Mouse (Mus musculus) cerebellum, postnatal 10 days (tissue): Measurements from ENCODE around the gene Wdr72.

ENCODE experiments used
- DNase-seq, 2 experiments: peaks; one replicate each; pipeline ENCODE4 v3.0.0; 2021; ENCODE audit warnings: mixed read lengths in 2 of 2

Gene Wdr72

DNA sequence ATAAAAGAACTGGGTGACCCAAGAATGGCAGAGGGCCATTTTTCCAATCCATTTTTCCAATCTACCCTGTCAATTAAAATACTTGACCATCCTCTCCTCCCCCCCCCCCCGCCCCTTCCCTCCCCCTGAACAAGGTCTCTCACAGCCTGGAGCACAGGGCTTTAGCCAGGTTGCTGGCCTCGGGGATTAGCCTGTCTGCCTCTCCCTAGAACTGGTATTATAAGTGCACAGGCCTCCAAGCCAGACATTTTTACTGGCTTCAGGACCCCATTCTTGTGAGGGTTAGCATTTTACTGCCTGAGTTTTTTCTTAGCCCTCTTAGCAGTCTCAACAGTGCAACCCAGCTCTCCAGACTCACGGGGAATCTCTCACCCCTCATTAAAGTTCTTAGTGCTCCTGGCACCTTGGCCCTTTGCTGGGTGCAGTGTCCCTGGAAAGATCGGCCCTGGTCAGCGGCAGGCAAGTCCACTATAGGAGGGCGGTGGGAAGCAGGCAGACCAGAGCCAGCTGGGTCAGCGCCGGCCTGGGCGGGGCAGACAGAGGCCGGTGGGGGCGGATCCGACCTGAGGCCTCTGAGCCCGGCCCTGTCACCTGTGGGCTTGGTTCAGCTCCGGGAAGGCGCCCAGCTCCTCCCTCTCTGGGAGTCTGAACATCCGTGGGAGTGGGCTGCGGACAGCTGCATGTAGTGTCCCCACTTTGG, at the start of gene Wdr72:
Gene Wdr72, plus strand, starts transcription at position 596 of the 700 bp plus-strand sequence.
- peak; percentile 9 to 26 for DNase-seq

DNA sequence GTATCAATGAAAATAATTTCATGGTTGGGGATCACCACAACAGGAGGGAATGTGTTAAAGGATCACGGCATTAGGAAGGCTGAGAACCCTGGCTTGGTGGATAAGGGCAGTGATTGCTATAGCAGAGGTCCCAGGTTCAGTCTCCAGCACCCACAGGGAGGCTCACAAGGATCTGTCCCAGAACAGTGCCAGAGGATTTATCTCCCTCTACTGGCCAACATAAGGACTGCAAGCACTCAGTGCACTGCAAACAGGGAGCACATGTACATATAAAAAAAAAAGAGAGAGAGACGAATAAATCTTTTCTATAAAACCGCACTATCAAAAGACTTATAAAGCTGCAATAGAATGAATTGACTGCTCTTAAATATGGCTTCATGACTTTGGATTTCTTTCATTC, 43.9 kb upstream of the Wdr72 start:
- peak; percentile 59 to 69 for DNase-seq

DNA sequence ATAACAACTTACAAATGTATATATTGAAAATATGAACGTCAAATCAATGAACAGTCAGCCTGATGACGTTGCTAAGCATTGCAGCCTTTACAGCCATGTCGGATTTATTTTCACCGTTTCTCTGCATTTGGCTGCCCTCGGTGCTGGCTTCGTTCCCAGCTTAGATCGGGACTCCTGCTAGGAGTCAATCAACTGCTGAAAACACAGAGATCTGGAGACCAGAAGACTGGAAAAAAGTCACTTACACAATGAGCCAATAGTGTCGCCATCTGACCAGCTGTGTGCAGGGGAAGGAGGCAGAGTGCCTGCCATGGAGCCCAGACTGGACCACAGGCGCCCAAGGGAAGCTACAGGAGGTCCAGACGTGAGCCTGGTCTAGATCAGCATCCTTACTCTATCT, 43.4 kb upstream of the Wdr72 start:
- peak; percentile 70 to 79 for DNase-seq

DNA sequence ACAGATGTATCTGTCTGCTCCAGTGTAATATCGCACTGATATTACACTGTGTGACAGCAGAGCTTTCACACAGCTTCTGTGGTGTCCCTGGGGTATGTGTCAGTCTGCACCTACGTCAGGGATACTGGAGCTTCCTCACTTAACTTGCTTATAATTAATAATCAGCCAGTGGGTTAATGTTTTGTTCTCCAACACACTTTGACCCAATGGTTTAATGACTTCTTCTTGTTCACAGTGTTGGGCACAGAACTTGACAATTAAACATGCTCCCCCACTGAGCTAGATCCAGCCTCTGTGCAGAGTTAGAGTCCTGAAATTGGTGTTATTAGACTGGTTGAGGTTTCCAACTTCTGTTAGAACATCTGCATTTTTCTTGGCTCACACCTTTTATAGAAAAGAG, 34.2 kb upstream of the Wdr72 start:
- DNase-seq: no peak

DNA sequence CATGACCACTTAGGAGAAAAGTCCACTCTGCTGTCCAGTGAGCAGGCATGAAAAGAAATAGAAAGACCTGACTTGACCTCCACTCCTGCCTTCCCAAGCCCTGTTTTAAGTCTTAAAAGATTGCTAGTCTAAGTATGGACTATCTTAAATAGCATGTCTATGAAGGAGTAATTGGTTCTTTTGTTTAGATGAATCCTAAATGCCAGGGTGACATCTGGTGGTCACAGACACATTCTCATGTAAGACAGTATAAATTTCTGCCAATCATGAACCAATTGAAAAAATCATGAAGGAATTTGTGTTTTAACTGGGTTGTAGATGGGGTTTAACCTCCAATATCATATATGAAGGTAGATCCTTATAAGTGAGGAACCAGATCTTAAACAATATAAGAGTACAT, 31.7 kb upstream of the Wdr72 start:
- DNase-seq: peak; percentile 47 to 51

DNA sequence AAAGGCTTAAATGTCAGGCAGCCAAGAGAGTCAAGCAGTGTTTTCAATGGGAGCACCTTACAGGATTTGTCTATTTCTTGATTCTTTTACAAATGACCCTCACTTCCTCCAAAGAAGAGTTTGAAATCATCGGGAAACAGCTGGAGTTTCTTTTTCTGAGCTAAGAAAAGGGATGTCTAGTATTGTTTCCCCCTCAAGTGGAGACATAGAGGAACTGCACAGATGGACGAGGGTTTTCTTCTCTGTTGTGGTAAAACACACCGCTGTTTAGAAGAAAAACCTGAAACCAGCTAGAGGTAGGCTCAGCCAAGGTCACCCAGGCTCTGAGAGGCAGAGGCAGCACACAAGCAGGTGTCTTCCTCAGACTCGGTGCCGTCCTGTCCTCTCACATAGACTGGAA, 29.9 kb upstream of the Wdr72 start:
- no peak for DNase-seq

DNA sequence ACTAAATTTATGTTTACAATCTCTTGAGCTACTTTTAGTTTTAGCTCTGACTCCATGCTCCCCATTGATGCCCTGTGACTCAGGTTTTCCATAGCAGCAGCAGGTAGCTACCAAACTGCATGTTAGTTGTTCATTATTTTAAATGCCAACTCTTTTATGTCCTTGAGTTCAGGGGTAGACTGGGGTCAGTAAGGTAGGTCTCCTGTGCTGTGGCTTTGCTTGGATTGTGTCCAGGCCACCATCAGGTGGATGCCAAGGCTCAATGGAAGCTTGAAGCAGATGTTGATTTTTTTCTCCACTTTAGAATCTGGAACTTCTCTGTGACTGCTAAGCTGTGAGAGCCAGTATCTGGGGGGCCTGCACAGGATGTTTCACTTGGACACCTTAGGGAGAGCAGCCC, 8.6 kb upstream of the Wdr72 start:
- no peak for DNase-seq

DNA sequence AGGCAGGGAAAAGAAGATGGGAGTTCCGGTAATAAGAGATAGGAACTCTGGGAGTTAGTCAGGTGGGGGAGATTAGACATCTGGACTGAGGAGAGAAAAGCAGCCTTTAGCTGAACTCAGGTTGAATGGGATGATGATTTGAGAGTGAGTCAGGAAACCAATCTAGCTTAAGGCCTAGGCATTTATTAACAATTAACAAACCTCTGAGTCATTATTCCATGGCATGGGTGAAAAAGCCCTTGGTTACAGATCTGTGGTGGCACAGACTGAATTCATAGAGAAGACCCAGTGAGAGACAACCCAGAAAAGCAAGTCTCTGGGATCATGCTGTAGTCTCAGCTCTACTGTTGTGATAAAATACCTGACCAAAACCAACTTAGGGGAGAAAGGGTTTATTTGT, 7.5 kb upstream of the Wdr72 start:
- no peak for DNase-seq

DNA sequence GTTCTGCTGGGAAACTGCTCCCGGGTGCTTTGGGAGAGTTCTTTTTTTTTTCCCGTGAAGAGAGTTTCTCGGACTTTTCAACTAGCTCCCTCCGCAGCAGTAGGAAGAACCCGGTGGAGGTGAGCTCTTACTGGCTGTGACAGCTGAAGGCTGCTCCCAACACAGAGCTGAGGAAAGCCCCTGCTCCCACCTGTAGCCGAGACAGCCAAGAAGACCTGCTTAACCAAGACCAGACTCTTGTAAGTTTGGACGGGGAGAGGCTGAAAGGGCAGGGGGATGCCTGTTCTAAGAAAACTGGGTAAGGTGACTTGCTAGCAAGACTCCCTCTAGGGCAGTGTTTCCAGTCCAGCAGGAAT, 283 bp downstream of the Wdr72 start:
- no peak for DNase-seq

DNA sequence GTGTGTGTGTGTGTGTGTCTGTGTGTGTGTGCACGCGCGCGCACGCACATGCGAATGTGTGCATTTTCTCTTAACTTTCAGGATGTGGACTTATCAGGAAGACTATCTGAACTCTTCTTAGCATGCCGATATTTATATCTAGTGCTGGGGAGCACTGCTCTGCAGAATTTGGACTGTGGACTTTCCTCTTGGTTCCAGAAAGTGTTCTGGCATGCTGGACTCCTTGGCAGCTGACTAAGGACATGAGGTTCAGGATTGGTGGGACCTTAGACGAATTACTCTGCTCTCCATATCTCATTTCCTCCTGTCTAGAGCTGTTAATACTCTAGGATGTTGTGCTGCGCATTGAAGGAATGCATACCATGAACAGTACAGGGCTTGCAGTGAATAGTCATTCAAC, 2.4 kb downstream of the Wdr72 start:
- DNase-seq: no peak

DNA sequence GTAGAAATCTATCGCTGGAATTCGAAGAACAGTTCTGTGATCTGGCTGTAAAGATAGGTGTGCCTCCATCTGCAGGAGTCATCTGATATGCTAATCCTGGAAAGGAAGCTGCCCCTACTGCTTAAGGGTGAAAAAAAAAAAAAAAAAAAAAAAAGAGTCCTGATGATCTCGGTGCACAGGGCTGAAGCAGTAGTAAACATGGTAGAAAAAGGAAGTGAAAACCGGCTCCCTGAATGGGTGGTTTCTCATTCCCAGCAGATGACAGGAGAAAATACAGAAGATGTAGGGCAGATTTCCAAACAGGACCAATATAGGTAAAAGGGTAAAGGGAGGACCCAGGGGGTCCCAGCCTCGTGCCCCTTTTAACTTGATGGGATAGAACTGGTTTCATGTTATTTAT, 16.1 kb downstream of the Wdr72 start:
- no peak for DNase-seq

DNA sequence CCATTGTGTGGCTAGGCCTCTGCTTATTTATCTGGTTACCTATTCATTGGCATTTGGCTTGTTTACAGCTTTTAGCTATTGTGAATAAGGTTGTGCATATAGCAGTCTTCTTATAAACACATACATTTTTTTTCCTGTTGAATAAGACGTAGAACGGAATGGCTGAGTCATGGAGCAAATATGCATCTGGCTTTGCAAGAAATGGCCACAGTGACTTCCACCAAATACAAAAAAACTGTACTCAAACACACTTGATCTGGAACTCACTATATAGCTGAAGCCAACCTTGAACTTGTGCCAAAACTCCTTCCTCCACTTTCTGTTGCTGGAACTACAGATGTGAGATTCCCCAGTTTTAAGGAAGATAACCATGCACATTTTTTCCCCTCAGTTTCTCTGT, 23.9 kb downstream of the Wdr72 start:
- DNase-seq: no peak

DNA sequence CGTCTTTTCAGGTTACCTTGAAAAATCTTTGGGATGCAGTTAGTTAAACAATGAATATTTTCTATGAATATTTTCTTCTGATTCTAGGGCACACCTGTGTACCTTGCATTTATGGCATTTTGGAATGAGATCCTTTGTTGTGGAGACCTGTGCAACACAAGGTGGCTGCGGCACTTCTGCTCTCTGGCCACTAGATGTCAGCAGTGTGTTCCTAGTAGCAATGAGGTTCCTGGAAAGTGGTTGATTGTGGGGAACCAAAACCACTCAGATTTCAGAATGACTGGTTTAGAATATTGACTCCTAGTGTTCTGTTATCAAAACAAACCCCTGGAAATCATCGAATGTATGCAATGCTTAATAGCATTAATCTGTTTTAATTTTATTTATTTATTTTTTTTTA, 31.7 kb downstream of the Wdr72 start:
- peak; percentile 84 to 92 for DNase-seq

DNA sequence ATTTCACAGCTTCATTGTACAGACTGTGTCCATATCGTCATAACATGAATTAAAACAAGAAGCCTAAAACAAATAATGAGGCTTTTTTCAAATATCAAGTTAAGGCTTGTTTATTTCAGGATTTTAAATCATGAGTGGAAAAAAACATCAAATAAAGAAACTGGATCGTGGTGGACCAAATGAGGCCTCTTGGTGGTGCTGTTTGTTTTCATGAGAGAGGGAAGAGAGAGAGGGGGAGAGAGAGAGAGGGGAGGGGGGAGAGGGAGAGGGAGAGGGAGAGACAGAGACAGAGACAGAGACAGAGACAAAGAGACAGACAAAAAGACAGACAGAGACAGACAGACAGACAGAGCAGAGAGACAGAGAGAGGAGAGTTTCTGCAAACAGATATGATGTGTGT, 32.5 kb downstream of the Wdr72 start:
- DNase-seq: no peak

DNA sequence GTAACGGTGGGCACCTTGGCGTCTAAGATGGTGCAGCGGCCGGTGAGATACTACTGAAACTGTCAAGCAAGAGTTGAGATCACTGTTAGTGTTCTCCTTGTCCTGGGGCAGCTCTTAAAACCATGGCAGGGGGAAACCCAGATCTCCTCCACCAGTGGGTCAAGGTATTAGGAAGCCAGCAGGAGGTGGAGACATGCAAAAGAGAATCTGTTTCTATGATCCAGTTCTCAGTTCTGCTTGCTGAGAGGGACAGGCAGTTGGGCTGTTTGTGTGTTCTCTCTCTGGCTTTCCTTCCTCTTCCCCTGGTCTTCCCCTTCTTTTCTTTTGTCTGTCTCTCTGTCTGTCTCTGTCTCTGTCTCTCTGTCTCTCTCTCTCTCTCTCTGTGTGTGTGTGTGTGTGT, 35.0 kb downstream of the Wdr72 start:
- DNase-seq: no peak

DNA sequence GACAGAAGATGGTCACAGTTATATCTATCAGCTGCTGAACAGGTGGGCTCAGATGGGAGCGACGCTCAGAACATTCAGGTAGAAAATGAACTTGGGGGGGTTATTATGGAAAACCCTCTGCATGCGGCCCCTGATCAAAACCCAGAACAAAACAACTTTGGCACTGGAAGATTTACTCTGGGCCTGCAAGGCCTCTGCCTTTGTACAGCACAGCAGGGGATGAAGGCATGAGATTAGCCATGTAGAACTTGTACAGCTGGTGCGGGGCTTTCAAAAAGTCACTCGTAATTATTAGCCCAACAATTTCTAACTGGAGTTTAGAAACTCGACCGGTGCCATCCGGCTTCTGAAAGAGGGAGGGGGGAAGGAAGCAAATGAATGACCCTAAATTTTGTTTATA, 38.1 kb downstream of the Wdr72 start:
- DNase-seq: peak; percentile 32 to 42

DNA sequence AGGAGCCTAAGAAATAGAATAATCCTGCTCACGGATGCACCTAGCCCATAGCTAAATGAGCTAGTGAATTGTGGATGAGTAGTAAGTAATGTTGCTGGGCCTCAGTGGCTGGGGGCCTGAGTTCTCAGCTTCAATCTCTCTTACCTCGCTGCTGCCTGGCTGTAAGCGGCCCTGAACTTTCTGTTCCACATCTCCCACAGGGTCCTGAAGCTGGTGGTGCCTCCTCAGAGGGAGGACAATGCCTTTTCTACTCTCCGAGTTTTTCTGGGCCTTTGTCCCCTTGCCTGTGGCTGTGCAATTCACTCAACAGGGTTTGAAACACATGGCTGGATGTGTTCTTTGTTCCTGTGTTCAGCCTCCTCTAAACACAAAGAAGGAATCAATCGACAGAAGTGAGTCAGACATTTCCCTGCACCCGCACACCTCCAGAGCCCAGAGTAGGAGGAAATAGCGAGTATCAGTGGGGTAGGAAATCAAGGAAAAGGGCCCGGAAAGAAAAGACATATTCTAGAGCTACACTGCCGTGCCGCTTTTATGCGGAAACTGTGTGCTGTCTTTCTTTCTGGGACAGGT, 50.3 kb downstream of the Wdr72 start:
- no peak for DNase-seq

DNA sequence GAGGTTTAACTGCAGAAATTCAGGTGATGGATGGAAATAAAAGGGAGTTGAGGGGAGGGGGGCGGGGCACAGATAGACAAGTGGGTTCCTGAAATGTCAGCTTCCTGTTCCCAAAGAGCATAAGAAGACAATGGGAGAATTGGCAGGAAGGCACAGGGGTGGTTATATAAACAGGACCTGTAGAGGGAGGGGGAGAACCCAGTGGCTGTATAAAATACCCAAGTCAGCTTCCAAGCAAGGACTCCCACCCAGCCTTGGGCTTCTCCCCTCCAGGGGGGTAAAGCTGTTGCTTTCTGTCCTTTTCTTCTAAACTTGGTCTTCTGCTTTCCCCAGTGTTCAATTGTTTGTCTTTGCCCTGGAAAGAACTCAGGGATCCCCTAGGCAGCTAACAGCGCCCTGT, 55.5 kb downstream of the Wdr72 start:
- DNase-seq: no peak

DNA sequence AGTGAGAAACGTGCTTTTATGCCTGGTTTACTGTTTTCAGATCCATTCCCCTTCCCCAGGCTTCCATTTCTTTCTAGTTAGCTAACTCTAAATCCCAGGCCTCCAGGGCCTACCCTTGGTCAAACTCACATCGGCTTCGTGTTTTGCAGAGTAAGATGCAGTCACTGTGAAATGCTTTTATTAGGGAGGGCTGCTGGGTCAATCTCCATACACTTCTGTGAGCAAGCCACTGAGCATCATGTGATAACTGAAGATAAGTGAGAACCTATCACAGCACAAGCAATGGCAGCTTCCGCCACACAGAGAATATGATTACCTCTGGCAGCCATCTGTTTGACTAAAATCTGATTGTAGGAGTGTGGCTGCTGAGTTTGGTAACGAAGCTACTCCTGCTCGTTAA, 59.7 kb downstream of the Wdr72 start:
- DNase-seq: no peak

DNA sequence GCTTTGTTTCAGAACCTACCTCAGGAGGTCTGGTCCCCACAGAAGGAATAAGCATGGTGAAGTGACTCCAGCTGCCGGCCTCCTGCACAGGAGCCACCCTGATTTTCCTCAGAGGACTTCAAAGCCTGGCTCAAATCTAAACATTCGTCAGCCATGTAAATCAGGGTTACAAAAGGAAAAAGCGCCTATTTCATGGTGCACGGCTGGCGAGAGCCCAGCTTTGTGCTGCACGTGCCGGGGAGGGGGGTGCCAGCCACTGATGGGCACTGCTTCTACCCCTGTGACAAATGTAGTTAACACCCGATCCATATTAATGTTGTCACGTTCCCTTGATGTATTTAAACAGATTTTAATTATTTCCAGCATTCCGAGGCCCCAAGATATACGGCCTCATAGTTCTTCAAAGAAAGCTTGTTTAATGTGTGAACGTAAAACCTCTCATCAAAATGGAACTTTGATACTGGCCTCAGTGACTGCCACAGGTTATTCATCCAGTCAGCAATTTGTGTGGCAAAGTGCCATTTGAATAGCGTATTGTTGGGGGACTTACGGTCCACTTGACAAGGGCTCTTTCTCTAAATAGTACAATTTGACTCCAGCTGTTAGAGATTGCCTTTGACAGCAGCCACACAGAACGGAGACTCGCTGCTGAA, 76.7 kb downstream of the Wdr72 start:
- DNase-seq: peak; percentile 42 to 47

DNA sequence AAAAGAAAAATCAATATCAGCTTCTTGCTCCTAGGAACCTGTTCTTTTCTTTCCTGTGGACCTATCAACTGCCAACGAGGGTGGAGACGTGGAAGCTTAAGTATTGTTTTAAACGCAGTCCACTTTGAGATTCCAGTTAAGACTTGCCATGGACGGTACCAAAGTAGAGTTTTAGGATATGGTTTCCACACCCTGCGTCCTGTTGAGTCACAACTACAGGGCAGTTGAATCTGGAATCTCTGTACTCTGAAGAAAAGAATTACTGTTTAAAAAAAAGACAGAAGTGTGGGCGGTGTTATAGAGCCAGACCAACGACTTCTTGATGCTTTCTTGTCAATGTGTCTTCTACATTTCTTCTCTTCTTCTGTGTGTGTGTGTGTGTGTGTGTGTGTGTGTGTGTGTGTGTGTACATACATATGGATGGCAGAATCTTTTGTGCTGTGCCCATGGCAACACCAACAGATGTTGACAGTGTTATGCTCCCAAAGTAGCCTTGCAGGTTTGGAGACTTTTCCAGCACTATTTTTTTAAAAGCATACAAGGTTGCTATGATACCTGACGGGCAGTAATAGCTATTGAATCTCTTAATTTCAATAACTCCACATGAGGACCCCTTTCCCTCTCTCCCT, 77.4 kb downstream of the Wdr72 start:
- no peak for DNase-seq

DNA sequence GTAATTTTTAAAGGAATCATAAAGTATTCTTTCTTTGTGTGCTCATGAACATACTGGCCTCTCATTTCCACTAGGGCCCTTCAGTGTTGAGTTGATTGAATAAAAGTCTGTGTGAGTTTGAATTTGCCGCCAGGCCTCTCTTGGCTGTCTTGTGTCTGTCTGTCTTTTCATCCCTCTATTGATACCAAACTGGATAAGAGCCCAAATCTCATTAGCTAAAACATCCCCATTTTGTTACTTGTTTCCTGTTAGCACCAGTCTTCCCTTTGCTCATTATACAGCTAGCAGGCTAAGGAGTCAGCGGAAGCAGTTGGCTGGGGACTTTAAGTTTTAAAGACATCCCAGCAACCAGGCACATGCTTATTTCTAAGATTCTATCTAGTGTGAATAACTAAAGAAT, 84.7 kb downstream of the Wdr72 start:
- no peak for DNase-seq

DNA sequence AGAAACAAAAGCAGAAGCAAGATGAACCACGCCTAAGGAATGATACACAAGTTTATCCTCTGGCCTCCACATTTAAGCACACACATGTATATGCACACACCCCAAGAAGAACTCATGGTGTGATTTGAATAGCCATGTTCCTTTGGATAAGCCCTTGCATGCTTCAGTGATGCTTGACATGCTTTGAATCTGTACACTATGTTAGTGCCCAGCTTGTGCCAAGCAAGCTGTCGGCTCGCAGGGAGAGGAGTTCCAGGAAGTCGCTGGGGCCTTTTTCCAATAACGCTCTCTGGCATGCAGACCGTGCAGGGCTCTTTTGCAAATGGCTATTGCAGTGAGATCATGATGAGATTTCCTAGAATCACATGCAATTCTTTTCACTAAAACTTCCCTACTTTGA, 118.1 kb downstream of the Wdr72 start:
- peak; percentile 81 to 86 for DNase-seq

DNA sequence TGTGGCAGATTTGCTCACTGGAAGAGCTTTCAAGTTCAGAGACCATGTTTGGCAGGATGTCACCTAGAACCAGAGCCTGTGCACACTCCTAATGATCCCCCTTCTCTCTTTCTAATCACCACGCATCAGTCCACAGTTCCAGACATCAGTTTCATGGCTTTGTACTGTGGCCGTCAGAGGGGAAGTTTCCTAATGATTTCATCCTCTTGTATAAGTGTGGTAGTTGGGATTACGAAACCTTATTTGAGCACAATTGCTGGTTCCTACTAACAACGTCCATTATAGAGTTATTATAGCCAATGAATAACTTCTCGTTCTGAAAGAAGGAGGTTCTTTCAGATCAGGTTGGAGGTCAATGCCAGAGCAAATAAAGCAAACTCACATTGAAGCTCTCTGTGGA, 131.1 kb downstream of the Wdr72 start:
- DNase-seq: no peak
